Mouse (Mus musculus): ENCODE results near the gene Ptgfrn.

Ptgfrn gene

GRCm38 (mm10) chr3:101116431-101117385 lies 6.6 kb upstream of the Ptgfrn start:
- no peak for DNase-seq (ENCODE audit: low spot score in 2 of 2)

GRCm38 (mm10) chr3:101112518-101112894 lies 2.4 kb upstream of the Ptgfrn start:
- no peak for DNase-seq (ENCODE audit: low spot score in 2 of 2)

- DNase-seq (ENCODE audit: low spot score in 2 of 2) = no peak
These were observed 1.9 kb upstream of the Ptgfrn start for GRCm38 (mm10) chr3:101111848-101112517.

DNA sequence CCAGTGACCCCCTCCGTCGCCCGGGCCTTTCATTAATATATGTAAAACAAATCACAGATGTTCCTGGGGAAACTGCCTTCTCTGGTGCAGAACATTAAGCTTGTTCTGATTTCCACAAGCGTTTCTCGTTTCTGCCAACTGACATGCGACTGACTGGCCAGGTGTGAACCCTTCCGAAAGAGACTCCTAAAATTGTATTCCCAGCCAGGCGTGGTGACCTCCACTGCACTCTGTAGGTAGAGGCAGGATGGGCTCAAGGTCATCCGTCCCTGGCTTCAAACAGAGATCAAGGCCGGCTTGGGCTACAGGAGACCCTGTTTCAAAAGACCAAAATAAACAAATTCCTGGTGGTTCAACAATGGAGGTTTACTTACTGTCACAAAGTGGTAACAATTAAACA lies 1.2 kb upstream of the Ptgfrn start:
- DNase-seq (ENCODE audit: low spot score in 2 of 2) = no peak

GRCm38 (mm10) chr3:101110838-101111103 lies 693 bp upstream of the Ptgfrn start:
- no peak for DNase-seq (ENCODE audit: low spot score in 2 of 2)

DNA sequence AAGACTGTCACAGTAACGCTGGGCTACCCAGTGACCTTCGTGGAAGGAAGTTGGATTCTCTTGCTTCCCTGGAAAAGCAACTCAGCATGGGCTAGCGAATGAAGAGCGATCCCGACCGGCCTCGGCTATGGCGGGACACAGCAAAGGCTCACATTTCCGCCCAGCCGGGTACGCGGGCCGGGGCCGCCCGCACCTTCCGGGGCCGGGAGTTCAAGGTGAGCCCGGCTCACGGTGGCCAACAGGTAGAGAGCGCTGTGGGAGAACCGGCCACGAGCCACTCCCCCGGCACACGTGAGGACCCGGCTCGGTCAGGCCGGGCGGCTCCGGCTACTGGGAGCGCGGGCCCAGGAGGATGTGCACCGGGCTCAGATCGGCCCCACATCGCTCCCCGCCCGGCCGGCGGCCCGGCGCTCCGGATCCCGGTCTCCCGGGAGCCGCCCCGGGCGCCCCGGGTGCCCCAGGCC lies 488 bp downstream of the Ptgfrn start:
- DNase-seq (ENCODE audit: low spot score in 2 of 2) = peak in 1 of 2 experiments; percentile 4

DNA sequence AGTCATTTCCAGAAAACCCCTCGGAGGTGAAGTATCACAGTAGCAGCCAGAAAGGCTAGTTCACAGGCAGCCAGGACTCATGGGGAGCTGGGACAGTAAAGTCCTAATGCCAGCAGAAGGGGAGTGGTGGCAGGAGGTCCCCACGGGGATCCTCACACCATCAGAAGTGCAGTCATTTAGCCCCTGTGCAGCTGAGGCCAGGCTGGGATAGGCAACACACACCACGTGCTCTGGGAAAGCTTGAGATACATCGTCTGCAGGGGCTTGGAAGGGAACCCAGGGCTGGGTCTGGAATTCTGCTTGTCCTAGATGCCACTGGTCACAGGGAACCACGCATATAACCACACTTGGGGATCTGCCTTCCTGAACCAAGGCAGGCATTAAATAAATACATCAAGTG lies 1.2 kb downstream of the Ptgfrn start:
- no peak for DNase-seq (ENCODE audit: low spot score in 2 of 2)

GRCm38 (mm10) chr3:101108282-101108681 lies 1.8 kb downstream of the Ptgfrn start:
- DNase-seq (ENCODE audit: low spot score in 2 of 2) = no peak

- no peak for DNase-seq (ENCODE audit: low spot score in 2 of 2)
These were observed 3.8 kb downstream of the Ptgfrn start for GRCm38 (mm10) chr3:101106326-101106725.

GRCm38 (mm10) chr3:101105486-101105885 lies 4.6 kb downstream of the Ptgfrn start:
- no peak for DNase-seq (ENCODE audit: low spot score in 2 of 2)

DNA sequence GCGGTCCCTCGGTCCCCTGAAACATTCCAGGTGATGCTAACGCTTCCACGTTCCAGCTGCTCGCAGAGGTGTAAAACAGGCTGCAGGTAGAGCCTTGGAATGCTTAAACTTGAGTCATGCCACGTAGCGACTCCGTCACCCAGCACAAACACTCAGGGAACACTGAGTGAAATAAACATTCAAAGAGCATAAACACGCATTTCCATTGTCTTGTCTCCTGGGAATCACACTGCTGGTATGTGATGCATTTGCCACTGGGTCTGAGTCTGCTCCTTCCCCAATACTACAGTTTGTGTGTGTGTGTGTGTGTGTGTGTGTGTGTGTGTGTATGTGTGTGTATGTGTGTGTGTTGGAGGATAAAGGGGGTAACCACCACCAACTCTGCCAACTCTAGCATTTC lies 5.2 kb downstream of the Ptgfrn start:
- DNase-seq (ENCODE audit: low spot score in 2 of 2) = no peak

GRCm38 (mm10) chr3:101103770-101104169 lies 6.3 kb downstream of the Ptgfrn start:
- no peak for DNase-seq (ENCODE audit: low spot score in 2 of 2)

GRCm38 (mm10) chr3:101102106-101102505 lies 8.0 kb downstream of the Ptgfrn start:
- no peak for DNase-seq (ENCODE audit: low spot score in 2 of 2)

- DNase-seq (ENCODE audit: low spot score in 2 of 2) = no peak
These were observed 8.9 kb downstream of the Ptgfrn start for GRCm38 (mm10) chr3:101101184-101101583.

DNA sequence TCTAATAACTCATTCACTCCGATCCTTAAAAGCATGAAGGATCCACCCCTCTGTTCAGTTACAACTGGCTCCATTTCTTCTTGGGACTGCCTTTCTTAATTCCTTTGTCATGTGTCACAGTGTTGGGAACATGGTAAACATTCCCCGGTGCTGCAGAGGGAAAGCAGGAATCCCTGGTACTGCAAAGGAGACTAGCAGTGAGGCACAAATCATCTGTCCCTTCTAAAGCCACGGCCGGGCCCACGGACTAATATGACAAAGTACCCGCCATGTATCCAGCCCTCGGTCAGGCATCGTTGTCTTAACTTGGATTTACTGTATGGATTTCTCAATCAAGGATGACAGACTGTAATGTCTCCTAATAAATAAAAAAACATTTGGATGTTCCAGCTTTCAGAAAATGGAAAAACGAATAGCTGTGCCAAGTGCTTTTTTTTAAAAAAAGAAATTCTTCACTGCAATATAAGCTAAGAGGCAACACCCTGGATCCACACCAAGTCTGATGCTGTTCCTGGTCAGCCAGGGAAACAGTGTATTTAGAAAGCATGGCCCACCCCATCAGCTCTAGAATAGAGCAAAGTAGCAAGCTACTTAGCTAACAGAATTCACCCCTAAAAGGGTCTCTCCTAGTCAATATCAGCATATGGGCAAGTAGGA lies 10.2 kb downstream of the Ptgfrn start:
- DNase-seq (ENCODE audit: low spot score in 2 of 2) = no peak

- no peak for DNase-seq (ENCODE audit: low spot score in 2 of 2)
These were observed 12.0 kb downstream of the Ptgfrn start for GRCm38 (mm10) chr3:101098073-101098472.

DNA sequence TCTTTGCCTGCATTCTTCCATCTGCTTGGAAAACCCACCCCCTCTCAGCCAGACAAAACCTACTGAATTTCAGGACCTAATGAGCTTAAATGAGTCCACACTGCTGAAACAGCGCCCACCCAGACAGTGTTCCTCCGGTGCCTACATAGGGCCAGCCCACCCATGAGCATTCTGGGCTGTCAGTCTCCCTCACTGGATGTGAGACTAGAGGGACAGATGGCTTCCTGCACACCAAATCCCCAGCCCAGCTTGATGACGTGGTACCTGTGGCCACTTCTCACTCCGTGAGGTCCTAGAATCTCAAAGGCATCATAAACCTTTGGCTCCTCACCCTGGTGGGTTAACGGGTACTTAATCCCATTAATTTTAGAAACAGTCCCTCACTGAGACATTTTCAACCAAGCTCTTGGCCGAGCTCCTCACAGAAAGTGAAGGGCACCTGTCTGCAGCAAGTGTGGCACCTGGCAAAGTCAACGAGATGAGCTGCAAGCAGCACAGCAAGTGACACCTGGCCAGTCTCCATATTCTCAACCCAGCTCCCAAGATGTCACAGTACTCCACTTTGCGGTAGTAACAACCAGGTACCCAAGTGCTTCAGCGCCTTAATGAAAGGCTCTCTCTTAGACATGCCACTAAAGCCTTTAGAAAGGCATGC lies 12.8 kb downstream of the Ptgfrn start:
- DNase-seq (ENCODE audit: low spot score in 2 of 2) = no peak

- no peak for DNase-seq (ENCODE audit: low spot score in 2 of 2)
These were observed 14.2 kb downstream of the Ptgfrn start for GRCm38 (mm10) chr3:101095761-101096449.

DNA sequence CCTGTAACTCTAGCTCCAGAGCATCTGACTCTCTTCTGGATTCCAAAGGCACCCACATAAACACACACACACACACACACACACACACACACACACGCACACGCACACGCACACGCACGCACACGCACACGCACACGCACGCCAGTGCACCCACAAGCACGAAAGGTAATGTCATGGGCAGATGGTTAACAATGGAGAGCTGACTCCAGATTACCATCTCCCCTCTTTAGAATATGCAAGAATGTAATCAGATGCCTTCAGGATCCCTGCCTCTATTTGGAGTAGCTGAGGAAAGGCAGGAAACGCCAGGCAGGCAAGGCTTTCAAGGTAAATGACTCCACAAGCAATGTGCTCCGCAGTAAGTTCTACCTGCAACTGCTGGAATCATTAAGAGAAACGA lies 17.9 kb downstream of the Ptgfrn start:
- DNase-seq (ENCODE audit: low spot score in 2 of 2) = no peak

- DNase-seq (ENCODE audit: low spot score in 2 of 2) = no peak
These were observed 23.3 kb downstream of the Ptgfrn start for GRCm38 (mm10) chr3:101086584-101087445.

DNA sequence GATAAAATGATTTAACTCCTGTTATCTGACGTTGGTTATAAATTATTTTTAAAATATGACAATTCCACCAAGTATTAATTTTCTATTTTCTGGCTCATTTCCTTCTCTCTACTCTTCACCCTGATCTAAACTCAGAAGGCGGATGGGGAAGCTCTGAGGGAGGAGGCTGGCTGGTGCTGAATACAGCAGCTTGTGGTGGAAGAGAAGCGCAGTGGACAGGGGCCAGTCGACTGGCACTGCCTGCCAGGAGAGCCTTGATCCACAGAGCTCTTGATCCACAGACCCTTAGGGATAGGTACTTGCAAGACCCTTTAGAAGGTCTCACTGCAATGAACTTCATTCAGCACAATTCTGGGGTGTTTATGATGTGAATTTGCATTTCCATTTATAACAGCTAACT lies 29.2 kb downstream of the Ptgfrn start:
- no peak for DNase-seq (ENCODE audit: low spot score in 2 of 2)
